Mouse (Mus musculus) Patski (cell line): ENCODE measurements at regions not wholly inside any gene's neighbourhood (a gene's known extent, or its start where the extent isn't known, plus 50 kb on each side); places are given as distances from the start of the nearest gene placed in this dataset.
"Not testable (repeated sequence)": the region's sequence is repeated elsewhere in the genome, so short reads cannot be mapped to it uniquely, and the experiment has no call there.

Experiments used
- ATAC-seq: fragments of 100-300 bp; one replicate; pipeline ENCODE4 v1.8.0; 2021
- CTCF ChIA-PET: fragments of 350-600 bp; sonication (Branson Sonifier 250); formaldehyde crosslinking; loops from one replicate; lab custom pipeline; 2022; ENCODE audit warnings: inconsistent platforms; lab: Charles Lee
- POLR2A ChIA-PET: fragments of 350-600 bp; sonication (Branson Sonifier 250); formaldehyde crosslinking; loops from one replicate; lab custom pipeline; 2022; ENCODE audit warnings: antibody characterized with exemption, inconsistent platforms; lab: Charles Lee
- DNase-seq: peaks from one replicate; pipeline ENCODE4 v3.0.0-alpha.2; 2011; ENCODE audit warnings: low read depth, low spot score
- H3K27me3 ChIP-seq: fragments of 371-371 bp; one replicate; pipeline ENCODE4 v1.5.1; 2021
- CTCF ChIP-seq: fragments of 100-300 bp; IDR thresholded peaks from one replicate; pipeline ENCODE4 v1.5.1; 2021
- in situ Hi-C: fragments of 300-500 bp; cut with MboI; formaldehyde crosslinking; loops from 3 replicates; pipeline ENCODE4 v1.11.1; 2018; ENCODE audit warnings: low pct_unique_long_range_greater_than_20kb, mixed read lengths

DNA sequence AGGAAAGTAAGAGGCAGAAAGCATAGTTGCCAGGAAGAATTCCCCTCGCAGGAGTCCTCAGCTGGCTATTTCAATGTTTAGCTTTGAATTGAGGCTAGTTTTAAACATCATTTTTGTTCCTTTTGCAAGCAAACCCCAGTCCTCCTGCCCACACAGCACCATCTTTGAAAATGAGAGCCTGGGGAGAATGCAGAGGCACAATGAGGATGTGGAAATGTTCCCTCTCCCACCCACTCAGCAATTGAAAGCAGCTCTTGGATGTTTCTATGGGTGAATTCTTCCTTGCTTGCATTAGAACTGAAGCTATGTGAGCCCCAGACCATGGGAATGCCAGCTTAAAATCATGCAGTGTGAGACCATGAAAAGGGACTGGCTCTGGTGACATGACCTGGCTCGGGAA, 109.3 kb upstream of the Dpp6 start:
- ChIA-PET CTCF (no interaction called here), POLR2A (no interaction called here)
- no peaks in the 10 kb centered on the region for H3K27me3 ChIP-seq
- DNase-seq: no peak
- ATAC-seq: no peak
- in situ Hi-C loops: no loop called here
- TF ChIP-seq CTCF: no peak

DNA sequence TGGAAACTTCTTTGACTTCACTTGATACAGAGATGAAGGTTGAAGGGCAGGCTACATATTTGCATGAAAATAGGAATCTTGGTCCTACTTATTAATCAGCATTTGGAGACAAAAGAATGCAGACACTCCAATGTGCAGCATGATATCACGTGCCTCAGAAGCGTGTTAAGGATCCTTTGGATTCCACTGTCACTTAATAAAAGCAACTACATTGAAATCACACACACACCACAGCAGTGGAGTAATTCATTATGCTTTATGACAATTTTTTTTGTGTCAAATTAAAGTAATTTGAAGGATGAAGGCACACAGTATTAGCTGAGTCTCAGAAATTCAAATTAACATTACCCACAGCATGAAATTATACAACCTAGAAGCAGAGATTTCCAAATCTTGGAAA, 92.5 kb upstream of the Dpp6 start:
- in situ Hi-C loops: no loop called here
- DNase-seq (no peak), ATAC-seq (no peak)
- POLR2A ChIA-PET: no interaction called here
- no peak for TF ChIP-seq CTCF
- no peaks in the 10 kb centered on the region for H3K27me3 ChIP-seq
- CTCF ChIA-PET: no interaction called here

DNA sequence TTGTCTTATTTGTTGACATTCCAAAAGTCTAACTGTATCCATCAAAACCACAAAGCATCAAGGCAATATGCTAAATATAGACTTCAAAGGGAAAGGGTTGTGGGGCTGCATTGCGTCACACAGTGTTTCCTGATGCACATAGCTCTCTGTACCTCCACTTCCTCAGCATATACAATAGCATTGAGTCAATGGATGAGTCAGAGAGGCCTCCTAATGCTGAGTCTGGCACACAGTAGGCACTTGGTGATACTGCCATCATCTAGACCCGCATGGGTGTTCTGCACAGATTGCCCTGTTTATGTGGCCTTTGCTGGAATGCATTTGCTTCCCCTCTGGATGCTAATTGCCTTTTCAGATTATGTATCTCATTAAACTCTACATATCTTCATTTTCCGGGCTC, 91.0 kb upstream of the Dpp6 start:
- no peaks in the 10 kb centered on the region for H3K27me3 ChIP-seq
- DNase-seq: no peak
- POLR2A ChIA-PET: no interaction called here
- CTCF ChIA-PET: no interaction called here
- TF ChIP-seq CTCF: no peak
- no peak for ATAC-seq
- in situ Hi-C loops: no loop called here

DNA sequence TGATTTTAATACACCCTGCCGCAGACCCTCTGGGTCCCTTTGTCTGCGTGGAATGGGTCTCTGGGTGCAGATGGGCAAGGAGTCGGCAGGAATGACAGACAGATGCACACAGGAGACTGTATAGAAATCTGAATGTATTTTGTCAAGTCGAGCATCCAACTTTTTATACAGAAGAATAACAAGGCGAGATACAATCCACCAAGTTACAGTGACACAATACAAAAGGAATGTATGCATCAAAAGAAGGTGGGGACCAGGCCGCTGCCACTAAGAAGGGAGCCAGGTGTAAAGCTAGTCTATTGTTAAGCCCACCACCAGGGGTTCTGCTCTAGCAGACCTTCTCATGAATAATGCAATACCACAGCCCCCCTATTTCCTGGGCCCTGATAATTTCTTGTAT, 65.8 kb upstream of the Dpp6 start:
- H3K27me3 ChIP-seq, ATAC-seq, in situ Hi-C loops, DNase-seq, POLR2A ChIA-PET, CTCF ChIA-PET: not testable (repeated sequence)

DNA sequence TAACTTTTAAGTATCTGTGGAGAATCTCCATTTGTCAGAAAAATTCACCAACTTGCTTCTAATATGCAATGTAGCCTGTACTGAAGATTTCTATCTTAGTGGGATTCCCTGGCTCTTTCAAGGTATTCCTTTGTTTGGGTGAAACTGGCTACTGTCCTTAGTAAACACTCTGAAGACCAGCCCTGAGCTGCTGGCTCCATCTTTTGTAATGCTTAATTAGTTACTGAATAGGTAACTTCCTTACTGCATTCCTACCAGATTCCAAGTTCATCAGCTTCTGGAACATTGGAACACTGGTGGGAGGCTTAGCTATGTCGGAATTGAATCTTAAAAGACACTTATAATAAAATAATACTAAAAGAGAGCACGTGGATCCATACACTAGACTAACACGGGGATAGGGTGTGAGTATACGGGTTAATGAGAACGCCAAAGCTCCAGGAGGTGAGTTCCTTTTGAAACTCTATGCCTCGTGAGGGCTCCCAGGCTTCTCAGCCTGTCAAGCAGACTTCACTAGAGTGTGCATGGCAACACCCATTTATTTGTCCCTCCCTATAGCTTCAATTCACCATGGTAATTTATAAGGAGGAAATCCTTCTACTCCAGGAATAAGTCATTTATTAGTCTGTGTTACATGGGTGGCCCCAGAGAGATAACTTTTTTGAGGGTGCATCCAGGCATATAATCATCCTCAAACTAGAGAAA, 65.2 kb upstream of the Dpp6 start:
- CTCF ChIA-PET, ATAC-seq, POLR2A ChIA-PET: not testable (repeated sequence)

DNA sequence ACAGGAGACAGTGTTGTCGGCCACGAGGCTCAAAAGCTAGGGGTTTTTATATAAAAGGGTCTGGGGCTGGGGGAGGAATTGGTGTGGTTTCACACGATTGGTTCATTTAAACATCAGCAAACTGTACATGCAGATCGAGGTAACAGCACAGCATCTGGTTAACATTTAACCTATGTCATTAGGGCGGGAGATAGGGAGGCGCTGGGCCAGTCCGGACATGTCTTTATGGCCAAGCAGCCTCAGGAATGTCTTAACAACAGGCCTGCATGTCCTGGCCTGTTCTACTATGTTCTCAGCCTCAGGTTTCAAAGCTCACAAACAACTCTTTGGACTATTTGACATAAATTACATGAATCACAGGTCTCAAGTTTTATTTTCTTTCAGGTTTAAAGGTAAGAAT, 62.9 kb upstream of the Dpp6 start:
- in situ Hi-C loops, DNase-seq, CTCF ChIA-PET, H3K27me3 ChIP-seq, POLR2A ChIA-PET, ATAC-seq: not testable (repeated sequence)

More for the DNA sequence above, 65.2 kb upstream of the Dpp6 start:
- H3K27me3 ChIP-seq, DNase-seq, in situ Hi-C loops: not testable (repeated sequence)
